Mouse (Mus musculus) right cerebral cortex, postnatal 25 days (tissue): ENCODE data around the gene Tas2r144.

ENCODE experiments used
- DNase-seq: peaks from one replicate; pipeline ENCODE4 v3.0.0; 2022

Gene Tas2r144

GRCm38 (mm10) chr6:42215028-42215427 is at the start of gene Tas2r144:
Tas2r144 (plus strand) TSS chr6:42215328.
- no peak for DNase-seq

- DNase-seq: peak; percentile 32
Measured at GRCm38 (mm10) chr6:42182462-42182861, 32.7 kb upstream of the Tas2r144 start.

DNA sequence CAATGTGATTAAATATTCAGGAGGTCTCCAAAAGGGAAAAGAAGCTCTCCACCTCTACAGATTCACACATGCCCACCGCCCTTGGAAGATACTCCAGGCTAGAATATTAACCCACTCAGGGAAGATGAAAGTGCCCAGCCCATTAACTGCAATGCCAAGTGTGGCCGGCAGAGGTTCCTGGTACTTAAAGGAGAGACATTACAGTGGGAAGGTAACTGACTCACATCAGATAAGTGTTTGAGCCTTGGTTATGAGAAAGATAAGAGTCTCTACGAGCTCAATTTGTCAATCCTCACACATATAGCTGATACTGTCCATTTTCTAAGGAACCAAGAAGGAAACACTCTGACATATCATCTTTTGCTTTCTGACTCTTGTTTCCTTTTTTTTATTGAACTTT is 28.9 kb upstream of the Tas2r144 start:
- DNase-seq: no peak

DNA sequence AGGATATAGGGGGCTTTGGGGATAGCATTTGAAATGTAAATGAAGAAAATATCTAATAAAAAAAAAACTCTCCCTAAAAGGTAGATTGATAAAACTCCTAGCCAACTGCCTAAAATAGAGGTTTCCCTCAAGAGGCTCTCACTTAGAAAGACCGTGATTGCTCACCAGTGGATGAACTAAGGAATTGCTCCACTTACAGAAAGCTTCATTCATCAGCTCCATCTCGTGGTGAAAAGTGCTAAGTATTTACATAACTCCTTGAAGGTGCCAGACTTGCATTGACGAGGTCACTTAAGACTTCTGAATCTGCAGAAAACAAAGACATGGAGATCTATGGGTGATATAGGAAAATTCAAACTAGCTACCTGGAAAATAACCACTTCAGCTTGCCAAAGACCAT is 17.4 kb upstream of the Tas2r144 start:
- no peak for DNase-seq

GRCm38 (mm10) chr6:42199498-42199897 is 15.6 kb upstream of the Tas2r144 start:
- DNase-seq: no peak

DNA sequence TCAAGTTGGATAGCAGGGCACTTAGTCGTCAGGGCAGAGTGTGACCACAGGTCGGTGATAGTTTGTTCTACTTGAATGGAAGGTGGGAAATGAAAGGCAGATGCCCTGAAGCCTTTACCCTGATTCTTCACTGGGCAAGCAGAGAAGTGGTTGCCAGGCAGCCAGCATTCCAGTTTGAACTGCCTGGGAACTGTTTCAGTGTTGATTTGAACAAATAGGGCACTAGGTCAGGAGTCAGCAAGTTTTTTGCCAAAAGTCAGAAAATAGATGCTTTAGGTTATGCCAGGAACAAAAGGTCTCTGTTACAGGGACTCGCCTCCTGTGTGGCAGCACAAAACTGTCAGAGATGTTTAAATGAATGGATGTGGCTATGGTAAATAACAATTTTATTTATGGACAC is 7.2 kb downstream of the Tas2r144 start:
- no peak for DNase-seq

- DNase-seq: no peak
Measured at GRCm38 (mm10) chr6:42225046-42225445, 9.9 kb downstream of the Tas2r144 start.

- DNase-seq: peak; percentile 36
Measured at GRCm38 (mm10) chr6:42227240-42228101, 12.3 kb downstream of the Tas2r144 start.

DNA sequence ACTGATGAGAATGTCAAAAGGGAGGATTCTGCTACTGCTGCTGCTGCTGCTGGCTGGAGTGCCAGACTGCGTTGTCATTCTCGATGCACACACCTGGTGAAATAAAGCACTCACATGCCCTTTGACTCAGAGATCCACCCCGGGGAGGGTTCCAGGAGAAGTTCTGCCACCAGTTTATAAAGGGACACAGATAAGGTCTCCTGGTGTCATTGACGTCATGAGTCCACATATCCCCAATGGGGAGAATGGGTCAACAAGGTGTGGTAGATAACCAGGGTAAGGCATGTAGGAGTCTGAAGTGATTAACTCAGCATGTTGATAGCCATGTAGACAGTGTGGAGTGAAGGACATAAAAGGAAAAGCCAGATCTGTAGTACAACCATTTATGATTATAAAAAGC is 14.5 kb downstream of the Tas2r144 start:
- no peak for DNase-seq

GRCm38 (mm10) chr6:42231191-42231590 is 16.1 kb downstream of the Tas2r144 start:
- peak; percentile 38 for DNase-seq

GRCm38 (mm10) chr6:42237276-42237805 is 22.2 kb downstream of the Tas2r144 start:
- DNase-seq: peak; percentile 33

- DNase-seq: no peak
Measured at GRCm38 (mm10) chr6:42241311-42242045, 26.4 kb downstream of the Tas2r144 start.

GRCm38 (mm10) chr6:42245711-42246353 is 30.7 kb downstream of the Tas2r144 start, which contains the start of gene Gstk1:
Gstk1 (plus strand) TSS chr6:42245935.
- DNase-seq: peak; percentile 68

DNA sequence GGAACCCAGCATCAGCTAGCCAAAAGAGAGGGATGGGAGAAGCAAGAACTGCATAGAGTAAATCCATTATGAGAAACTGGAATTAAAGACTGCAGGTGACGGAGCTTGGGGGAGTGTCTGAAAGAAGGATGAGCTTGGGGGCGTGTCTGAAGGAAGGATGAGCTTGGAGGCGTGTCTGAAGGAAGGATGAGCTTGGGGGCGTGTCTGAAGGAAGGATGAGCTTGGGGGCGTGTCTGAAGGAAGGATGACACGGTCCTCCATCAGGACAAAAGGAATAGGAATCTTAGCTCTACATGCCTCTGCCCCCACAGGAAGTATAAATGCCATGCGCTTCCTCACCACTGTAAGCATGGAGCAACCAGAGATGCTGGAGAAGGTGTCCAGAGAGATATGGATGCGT is 32.0 kb downstream of the Tas2r144 start:
- no peak for DNase-seq

DNA sequence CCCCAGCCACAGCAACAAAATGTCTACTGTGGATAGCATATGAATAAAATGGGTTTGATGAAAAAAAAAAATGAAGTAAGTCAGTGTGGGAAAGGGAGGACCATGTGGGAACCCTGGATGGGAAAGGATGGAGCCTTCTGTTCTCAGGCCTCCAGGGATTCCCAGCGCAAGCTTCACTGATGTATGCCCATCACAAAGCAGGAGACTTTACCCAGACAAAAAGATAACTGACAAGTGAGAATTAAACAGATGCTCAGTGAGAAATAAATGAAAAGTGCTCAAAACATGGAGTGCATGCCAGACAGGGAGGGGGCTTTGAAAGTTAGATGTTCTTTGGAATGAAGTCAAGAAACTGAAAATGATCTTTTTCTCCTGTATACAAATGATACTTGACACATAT is 32.9 kb downstream of the Tas2r144 start:
- DNase-seq: no peak

GRCm38 (mm10) chr6:42251791-42252190 is 36.7 kb downstream of the Tas2r144 start:
- DNase-seq: no peak

DNA sequence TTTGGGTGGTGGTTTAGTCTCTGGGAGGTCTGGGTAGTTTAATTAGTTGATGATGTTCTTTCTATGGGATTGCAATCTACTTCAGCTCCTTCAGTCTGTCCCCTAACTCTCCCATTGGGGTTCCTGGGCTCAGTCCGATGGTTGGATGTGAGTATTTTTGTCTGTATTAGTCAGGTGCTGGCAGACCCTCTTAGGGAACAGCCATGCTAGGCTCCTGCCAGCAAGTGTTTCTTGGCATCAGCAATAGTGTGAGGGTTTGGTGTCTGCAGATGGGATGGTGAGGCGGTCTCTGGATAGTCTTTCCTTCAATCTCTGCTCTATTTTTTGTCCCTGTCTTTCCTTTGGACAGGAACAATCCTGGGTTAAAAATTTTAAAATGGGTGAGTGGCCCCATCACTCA is 38.0 kb downstream of the Tas2r144 start:
- DNase-seq: no peak

DNA sequence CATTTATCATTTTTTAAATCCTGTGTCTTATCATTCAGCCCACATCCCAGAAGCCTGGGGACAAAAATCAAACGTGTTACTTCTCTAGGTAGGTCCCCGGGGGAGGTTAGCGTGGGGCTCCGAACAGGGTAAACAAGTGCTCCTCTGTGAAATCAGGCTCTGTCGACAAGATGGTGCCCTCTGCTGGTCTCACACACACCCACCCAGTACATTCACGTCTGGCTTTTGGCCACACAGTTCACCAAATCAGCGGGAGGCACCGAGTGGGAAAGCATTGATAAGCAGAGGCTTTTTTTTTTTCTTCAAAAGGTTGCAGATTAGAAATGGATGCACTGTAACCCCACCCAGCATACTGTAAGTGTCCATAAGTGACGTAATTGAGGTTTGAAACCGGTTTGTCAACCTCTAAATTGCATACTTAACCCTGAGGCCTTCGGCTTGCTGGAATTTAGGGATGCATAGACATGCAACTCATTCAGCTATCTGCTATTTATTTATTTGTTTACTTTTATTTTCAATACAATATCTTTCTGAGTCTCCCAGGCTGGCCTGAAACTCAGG is 42.3 kb downstream of the Tas2r144 start:
- DNase-seq: no peak

DNA sequence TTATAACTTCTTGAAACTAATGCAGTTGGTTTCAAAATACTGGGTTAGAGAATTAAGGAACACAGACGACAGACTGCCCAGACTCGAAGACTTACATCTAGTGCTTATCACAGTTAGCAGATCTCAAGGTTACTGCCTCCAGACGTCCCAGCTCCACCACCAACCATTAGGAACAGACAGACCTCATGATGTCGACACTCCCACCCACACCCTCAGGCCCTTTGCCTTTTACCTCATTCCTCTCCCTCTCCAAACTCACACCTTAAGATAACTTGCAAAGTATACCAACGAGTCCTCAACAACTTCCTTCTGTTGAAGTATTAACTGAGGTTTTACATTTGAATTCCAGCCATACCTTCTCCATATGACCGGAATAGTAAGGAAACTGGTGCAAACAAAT is 45.3 kb downstream of the Tas2r144 start:
- no peak for DNase-seq

DNA sequence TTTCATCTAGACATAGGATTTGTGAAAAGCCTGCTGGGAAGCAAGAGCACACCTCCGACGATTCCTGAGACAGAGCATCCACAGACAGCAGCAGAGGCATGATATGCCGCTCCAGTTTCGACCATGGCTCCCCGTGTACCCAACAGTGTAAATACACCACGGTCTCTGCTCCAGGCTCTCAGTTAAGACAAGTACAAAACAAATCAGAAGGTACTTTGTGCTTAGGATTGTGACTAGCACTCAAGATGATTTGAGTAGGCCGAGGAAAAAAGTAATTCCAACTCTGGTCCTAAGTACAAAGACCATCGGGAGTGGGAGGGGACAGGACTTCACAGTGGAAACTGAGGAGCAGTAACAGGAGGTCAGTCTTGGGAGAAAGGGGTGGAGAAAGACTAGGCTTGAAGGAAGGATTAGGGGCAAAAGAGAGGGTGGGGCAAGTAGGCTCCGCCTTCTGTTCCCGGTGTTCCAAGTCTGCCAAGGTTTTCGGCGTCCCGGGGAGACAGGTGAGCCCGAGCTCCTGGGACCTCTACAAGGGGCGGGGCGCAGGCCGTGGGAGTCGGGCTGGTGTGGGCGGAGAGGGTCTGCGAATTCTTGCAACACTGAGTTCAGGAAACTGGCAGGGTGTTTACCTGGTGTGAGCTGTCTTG is 46.5 kb downstream of the Tas2r144 start, which contains the start of gene Tmem139:
Tmem139 (plus strand) TSS at position 447 of the 647 bp plus-strand sequence.
- no peak for DNase-seq

DNA sequence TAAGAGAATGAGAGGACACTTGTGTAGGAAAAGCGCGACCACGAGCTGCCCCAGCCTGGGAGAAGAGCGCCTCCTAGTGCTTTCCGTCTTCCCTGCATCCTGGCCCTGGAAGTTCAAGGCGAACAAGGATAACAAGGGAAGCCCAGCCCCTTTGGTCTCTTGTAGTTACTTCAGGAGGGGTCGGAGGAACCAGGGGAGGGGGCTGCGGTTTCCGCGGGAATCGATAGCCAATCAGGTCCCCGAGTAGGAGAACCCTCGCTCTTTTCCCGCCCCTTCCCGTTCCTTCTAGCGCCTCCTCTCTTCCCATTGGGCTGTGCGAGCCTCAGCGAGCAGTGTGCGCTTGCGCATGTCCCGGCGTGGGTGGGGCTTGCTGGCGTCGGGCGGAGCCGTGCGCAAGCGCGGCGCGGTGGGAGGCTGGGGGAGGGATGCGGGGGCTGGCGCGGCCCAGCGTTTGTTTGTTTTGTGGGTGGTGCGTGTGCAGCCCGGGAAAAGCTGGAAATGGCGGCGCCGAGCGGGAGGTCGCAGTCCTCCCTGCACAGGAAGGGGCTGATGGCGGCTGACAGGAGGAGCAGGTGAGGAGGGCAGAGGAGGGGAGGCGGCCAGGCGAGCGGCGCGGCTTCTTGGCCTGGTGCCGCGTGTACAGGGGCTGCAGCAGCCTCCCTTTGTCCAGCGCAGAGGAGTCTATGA is 49.6 kb downstream of the Tas2r144 start, which contains the start of gene Casp2:
Casp2 (plus strand) TSS at position 360 of the 687 bp plus-strand sequence.
- peak; percentile 98 for DNase-seq
